Mouse (Mus musculus) neural tube, embryonic 12.5 days (tissue): Measurements from ENCODE around the gene Gad1. TPM values are rescaled to one million over a fixed set of nuclear protein-coding genes. Genes with fewer than 3 reads are reported as not detected.
A peak's percentile ranks its signal among the peaks of the same experiment; 100 is the strongest.

Source experiments
- ATAC-seq: fragments of 200-750 bp; cut with Nextera tagmentation; 2 replicates; pipeline ENCODE4 v1.8.0; 2017; ENCODE audit warnings: low read depth, mild to moderate bottlenecking, moderate TSS enrichment, moderate library complexity; ENCODE audit not compliant: low FRiP score
- H3K27ac ChIP-seq: fragments of 300-500 bp; sonication (generic); 2 replicates; pipeline ENCODE4 v1.5.1; 2016
- H3K27me3 ChIP-seq: fragments of 300-500 bp; sonication (generic); replicated peaks from 2 replicates; pipeline ENCODE4 v1.6.1; 2016; ENCODE audit warnings: mild to moderate bottlenecking
- H3K36me3 ChIP-seq: fragments of 300-500 bp; sonication (generic); 2 replicates; pipeline ENCODE4 v1.6.1; 2016; ENCODE audit warnings: mild to moderate bottlenecking
- H3K4me1 ChIP-seq: fragments of 300-500 bp; sonication (generic); 2 replicates; pipeline ENCODE4 v1.6.1; 2016
- H3K4me2 ChIP-seq: fragments of 300-500 bp; sonication (generic); replicated peaks from 2 replicates; pipeline ENCODE4 v1.6.1; 2016; ENCODE audit warnings: mild to moderate bottlenecking
- H3K4me3 ChIP-seq: fragments of 300-500 bp; sonication (generic); 2 replicates; pipeline ENCODE4 v1.5.1; 2016
- H3K9ac ChIP-seq: fragments of 300-500 bp; sonication (generic); 2 replicates; pipeline ENCODE4 v1.6.1; 2016; ENCODE audit warnings: mild to moderate bottlenecking
- H3K9me3 ChIP-seq: fragments of 300-500 bp; sonication (generic); 2 replicates; pipeline ENCODE4 v1.6.1; 2016; ENCODE audit warnings: mild to moderate bottlenecking
- WGBS: fragments of 180-500 bp; shearing (Covaris S2); methylation state at CpG from one replicate; pipeline ENCODE4 v1.1.7; 2016; 5-methylcytosine and 5-hydroxymethylcytosine counted together
- polyA plus RNA-seq: library from polyadenylated mRNA; unstranded; fragments of >200 nt; fragmentation: Nextera tagmentation; extraction: Ambion mirVana; gene quantifications from 2 replicates; pipeline ENCODE4 v1.2.1, GENCODE M21; 2016

The Gad1 gene
- polyA plus RNA-seq, 1 experiment from 2014 or later, result 17.2 TPM

DNA sequence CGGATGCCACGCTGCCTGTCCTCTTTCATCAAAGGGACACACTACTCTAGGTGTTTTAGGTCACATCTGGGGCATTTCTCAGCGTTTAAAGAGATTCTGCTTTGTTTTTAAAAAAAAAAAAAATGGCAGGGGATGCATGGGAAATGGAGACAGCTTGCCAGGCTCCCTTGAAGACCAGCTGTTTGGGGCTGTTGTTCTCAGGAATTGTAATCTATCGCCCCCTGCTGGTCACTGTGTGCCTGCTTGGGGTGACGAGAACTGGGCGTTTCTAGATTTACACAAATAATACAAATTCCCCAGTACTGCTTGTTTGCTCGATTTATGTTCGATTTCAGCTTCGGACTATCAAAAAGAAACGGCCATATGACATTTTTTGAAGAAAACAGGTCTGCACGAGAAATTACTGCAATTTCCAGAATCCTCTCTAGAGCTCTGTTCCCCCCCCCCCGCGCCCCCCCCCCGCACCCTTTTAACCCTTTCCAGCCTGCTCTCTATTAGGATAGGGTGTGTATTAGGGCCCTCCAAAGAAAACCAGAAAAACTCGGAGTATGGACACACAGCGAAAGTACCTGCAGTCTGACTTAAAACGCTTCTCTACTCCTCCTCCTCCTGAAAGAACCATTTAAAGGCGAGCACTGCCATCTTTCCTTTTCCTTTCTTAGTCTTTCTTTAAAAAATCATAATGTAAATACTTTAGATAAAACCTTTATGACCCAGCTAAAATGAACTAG is 5.4 kb downstream of the Gad1 start:
- 5% methylated on average over 17 of the region's 18 CpGs for WGBS
- Histone ChIP-seq H3K4me2 (peak overlapping the region; percentile 38), H3K27me3 (peaks cover 46% of the 10 kb centered on the region), H3K4me1 (peaks cover 13% of the 10 kb centered on the region), H3K4me3 (no peak overlapping the region), H3K9ac (no peak overlapping the region), H3K27ac (no peak overlapping the region), H3K36me3 (no peaks in the 10 kb centered on the region), H3K9me3 (no peaks in the 10 kb centered on the region)
- no peak for ATAC-seq

DNA sequence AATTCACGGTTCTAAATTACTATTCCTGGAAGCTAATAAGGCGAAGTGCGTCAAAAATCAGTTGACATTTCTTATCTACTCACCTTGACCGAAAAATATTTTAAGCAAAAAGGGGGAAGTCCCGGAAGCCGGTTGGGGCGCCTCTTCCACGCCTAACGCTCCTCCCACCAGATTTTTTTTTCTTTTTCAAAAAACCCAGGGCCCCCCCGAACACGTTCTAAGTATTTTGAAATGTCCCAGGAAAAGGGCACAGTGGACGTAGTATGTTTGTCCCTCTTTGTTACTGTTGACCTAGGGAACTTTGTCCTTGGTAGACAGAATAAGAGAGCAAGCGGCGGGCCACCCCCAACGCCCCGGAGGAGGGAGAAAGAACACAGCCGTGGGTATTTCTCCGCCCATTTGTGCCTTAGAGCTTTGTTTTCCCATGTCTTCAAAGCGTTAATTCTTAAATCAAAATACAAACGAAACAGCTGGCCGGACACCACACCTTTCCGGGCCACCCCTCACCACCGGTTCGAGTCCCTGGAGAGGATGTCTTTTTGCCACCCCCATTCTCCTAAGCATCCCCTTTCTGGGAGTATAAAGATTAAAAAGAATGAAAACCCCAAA is 6.1 kb downstream of the Gad1 start:
- Histone ChIP-seq H3K4me1 (peaks cover 20% of the 10 kb centered on the region), H3K4me3 (peak overlapping the region; percentile 19; the same call in 1 of the 2 replicates), H3K27me3 (peaks cover 52% of the 10 kb centered on the region), H3K27ac (no peak overlapping the region), H3K4me2 (peak overlapping the region; percentile 38), H3K9me3 (no peaks in the 10 kb centered on the region), H3K9ac (0 out of 2 replicates have a peak overlapping the region, but pooled peaks have one; percentile 17), H3K36me3 (no peaks in the 10 kb centered on the region)
- ATAC-seq, result no peak
- 6% methylated on average over 24 of the region's 24 CpGs for WGBS

DNA sequence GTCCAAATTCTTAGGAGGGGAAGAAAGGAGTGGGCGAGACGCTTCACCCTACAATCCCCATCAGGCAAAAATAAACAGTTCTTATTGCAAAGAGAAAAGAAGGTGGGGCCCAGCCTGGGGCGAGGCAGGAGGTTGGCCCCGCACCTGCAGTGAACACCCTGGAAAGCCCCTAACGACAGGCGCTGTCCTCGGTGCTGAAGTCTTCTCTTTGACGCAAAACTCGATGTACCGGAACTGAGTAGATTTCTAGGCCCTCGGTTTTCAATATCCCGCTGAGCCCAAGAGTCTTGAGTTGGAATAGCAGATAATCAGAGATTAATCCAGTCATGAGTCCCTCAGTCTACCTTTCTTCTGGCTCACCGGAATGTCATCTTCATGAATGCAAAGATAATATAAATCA is 6.6 kb downstream of the Gad1 start:
- peak overlapping the region; percentile 38 for H3K4me2 ChIP-seq
- no peak for ATAC-seq
- H3K27ac ChIP-seq, result no peak overlapping the region

DNA sequence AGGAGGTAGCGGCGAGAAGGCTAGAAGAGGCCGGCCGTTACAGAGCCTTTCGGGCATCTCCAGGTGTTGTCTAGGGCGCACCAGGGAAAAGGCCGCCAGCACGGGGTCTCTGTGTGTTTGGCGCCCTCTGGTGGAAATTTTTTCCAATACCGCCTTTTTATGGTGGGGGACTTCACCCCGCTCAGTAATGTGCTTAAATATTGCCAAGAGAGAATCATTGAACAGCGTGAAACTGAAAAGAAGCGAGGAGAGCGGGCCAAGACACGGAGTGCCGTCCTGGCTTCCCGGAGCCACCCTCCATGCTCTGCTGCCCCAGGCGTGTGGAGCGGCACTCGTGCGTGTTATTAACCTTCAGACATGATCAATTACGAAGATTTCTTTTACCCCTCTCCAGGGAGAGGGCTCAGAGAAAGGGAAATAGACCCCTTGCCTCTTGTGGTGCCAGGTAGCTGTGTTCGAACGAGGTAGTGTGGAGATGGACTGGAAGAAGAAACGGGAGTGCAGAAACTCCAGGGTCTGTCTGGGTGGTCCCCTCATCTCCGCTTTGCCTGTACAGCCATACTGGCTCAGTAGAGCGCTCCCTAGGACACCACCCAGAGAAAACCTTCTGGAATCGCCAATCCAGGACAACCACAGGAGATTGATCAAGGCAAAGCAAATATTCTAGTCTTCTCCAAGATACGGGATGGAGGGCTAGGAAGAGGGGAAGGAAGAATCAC is 8.4 kb downstream of the Gad1 start:
- Histone ChIP-seq H3K36me3 (no peaks in the 10 kb centered on the region), H3K27me3 (peaks cover 75% of the 10 kb centered on the region), H3K4me1 (peaks cover 27% of the 10 kb centered on the region), H3K4me2 (peak overlapping the region; percentile 58), H3K4me3 (peak overlapping the region; percentile 44), H3K9ac (peak overlapping the region; percentile 74; the same call in 1 of the 2 replicates), H3K9me3 (no peaks in the 10 kb centered on the region), H3K27ac (peak overlapping the region; percentile 67)
- peak; percentile 48 for ATAC-seq
- WGBS, result 1% methylated on average over 29 of the region's 29 CpGs

More for the DNA sequence above, 6.6 kb downstream of the Gad1 start:
- peaks cover 58% of the 10 kb centered on the region for H3K27me3 ChIP-seq
- 2% methylated on average over 13 of the region's 13 CpGs for WGBS
- H3K9me3 ChIP-seq, result no peaks in the 10 kb centered on the region
- peak overlapping the region; percentile 19; the same call in 1 of the 2 replicates for H3K4me3 ChIP-seq
- H3K4me1 ChIP-seq, result peaks cover 23% of the 10 kb centered on the region
- H3K9ac ChIP-seq, result no peak overlapping the region
- no peaks in the 10 kb centered on the region for H3K36me3 ChIP-seq

DNA sequence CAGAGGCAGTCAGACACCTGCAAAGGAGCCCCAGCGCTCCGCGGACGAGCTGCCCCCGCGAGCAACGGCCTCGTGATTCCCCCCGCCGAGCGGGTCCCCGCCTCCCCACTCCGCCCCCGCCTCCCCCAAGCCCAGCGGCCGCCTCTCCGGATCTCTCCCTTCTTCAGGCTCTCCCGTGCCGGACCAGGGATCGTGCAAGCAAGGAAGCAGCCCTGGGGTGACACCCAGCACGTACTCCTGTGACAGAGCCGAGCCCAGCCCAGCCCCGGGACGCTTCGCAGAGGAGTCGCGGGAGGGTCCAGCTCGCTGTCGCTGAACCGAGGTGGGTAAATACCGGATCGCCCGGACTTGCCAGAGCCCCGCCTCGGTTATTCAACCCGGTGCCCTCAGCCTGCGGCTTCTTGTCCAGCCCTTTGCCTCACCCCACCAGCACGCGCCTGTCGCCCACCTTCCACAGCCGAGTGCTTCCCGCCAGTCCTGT is 9.2 kb downstream of the Gad1 start:
- Histone ChIP-seq H3K9ac (peak overlapping the region; percentile 74), H3K4me3 (peak overlapping the region; percentile 44), H3K36me3 (no peaks in the 10 kb centered on the region), H3K9me3 (no peaks in the 10 kb centered on the region), H3K4me2 (peak overlapping the region; percentile 58), H3K27ac (peak overlapping the region; percentile 67), H3K27me3 (peaks cover 84% of the 10 kb centered on the region), H3K4me1 (peaks cover 35% of the 10 kb centered on the region)
- ATAC-seq, result no peak
- under 1% methylated on average over 42 of the region's 42 CpGs for WGBS

DNA sequence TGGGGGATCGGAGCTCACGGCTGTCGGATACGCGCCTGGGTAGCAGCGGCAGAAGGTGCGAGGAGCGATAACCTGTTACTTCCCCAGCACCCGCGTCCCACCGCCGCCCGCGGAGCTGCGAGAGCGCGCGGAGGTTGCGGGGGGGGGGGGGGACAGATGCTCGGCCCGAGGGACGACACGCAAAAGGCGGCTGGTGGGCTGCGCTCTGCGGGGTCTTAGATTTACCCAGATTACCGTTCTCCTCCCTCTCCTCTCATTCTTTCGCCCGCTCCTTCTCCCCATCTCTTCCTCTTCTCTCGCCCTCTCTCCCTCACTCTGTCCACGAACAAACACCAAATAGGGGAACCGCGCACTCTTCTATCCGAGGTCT is 9.7 kb downstream of the Gad1 start:
- ATAC-seq, result no peak
- no peaks in the 10 kb centered on the region for H3K9me3 ChIP-seq
- H3K4me3 ChIP-seq, result peak overlapping the region; percentile 44
- no peaks in the 10 kb centered on the region for H3K36me3 ChIP-seq
- WGBS, result under 1% methylated on average over 34 of the region's 34 CpGs
- peaks cover 89% of the 10 kb centered on the region for H3K27me3 ChIP-seq
- peaks cover 40% of the 10 kb centered on the region for H3K4me1 ChIP-seq
- peak overlapping the region; percentile 58 for H3K4me2 ChIP-seq
- H3K9ac ChIP-seq, result peak overlapping the region; percentile 74
- H3K27ac ChIP-seq, result peak overlapping the region; percentile 67

DNA sequence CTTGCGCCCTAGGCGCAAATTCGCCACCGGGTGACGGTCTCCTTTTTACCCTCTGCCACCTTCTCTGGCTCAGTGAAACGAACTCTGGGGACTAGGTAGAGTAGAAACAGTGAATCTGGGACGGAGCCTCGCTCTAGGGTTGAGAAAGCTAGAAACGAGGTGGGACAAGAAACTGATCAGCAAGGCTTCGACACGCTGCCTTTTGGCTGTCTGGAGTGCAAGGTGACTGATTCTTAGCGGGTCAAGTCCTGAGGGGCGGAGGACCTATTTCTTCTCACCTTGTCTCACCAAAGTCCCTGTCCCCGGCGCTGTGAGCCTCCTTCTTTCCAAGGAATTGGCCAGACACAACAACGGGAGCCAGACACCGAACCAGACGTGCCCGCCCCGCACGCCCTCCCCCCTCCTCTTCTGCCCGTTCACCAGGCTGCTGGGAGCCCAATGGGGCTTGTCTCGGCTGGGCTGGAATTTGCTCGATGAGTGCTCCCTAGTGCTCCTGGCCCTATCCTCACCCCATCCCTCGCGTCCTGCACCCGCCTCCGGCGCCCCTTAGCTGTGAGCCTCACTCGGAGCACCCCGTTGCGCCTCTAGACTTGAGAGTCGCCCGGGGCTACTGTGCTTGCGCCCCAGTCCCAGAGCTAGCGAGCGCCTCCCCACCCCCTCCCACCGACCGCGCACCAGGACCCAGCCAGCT is 10.3 kb downstream of the Gad1 start:
- Histone ChIP-seq H3K27ac (peak overlapping the region; percentile 67), H3K9me3 (no peaks in the 10 kb centered on the region), H3K4me1 (peaks cover 45% of the 10 kb centered on the region), H3K27me3 (peaks cover 94% of the 10 kb centered on the region), H3K4me2 (peak overlapping the region; percentile 58), H3K9ac (peak overlapping the region; percentile 74), H3K4me3 (peak overlapping the region; percentile 44), H3K36me3 (no peaks in the 10 kb centered on the region)
- WGBS, result under 1% methylated on average over 40 of the region's 40 CpGs
- ATAC-seq, result no peak

DNA sequence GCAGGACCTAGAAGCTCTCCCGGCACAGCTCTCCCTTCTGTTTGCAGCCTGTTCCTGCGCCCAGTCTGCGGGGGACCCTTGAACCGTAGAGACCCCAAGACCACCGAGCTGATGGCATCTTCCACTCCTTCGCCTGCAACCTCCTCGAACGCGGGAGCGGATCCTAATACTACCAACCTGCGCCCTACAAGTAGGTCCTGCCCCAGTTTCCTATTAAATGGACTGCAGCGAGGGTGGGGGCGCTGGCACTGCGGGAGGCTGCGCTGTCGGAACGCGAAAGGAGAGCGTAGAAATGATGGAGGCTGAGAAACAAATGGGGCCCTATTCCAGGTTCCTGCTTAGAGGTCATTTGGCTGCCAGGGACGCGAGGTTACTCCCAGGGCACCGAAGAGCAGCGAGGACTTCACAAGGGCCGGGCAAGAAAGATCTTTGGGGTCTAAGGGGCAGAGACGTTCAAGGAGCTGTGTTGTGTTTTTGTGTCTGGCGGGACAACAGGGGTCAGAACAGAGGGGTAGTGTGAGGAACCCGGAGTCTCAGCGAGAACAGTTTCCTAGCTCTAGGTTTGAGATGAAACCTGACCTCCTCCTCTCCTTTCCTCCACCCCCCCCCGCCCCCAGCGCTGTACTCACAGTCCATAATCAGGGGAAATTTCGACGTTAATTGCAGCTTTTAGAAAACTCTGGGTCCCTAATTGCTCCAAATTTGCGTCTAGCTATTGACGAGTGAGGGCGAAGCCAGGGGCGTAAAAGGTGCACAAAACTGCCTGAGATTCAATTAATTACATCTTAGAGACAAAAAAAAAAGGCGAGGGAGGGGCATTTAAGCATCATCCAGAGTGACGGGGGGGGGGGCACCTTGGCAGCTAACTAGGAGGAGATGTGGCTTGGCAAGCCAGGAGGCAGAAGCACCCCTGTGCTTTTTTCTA is 11.1 kb downstream of the Gad1 start:
- WGBS, result under 1% methylated on average over 38 of the region's 38 CpGs
- no peak for ATAC-seq

DNA sequence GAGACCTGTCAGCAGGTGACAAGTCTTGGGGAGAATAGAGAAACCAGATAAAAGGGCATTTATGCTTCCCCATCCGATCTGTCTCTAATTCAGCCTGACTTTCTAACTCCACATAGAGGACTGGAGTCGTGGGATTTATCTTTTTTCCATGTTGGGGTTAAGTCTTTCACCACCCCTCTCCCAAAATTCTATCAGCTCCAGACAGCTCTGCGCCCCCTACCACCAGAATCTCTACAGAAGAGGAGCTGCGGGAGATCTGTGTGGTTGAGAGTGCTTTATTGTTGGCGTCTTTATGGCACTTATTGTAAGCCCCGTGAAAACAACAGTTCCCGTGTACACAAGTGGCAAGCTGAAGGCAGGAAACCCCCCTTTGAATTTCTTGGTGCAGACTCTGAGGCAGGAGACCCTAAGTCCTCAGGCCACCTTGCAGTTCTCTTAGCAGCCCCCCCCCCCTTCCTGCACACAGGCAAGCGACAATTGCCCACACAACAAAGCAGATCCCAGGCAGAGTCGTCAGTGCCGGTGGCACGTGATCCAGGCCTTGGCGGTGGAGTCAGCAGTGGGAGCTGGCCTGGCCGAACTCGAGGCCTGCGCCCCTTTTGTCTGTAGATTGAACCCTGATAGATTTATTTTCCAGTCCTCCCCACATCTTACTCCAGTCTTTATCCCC is 11.9 kb downstream of the Gad1 start:
- Histone ChIP-seq H3K9ac (peak overlapping the region; percentile 74), H3K4me2 (peak overlapping the region; percentile 58), H3K36me3 (no peaks in the 10 kb centered on the region), H3K9me3 (no peaks in the 10 kb centered on the region), H3K4me1 (peaks cover 60% of the 10 kb centered on the region), H3K27ac (peak overlapping the region; percentile 67; the same call in 1 of the 2 replicates), H3K27me3 (peaks cover 100% of the 10 kb centered on the region), H3K4me3 (peak overlapping the region; percentile 44)
- ATAC-seq, result no peak
- WGBS, result 2% methylated on average over 15 of the region's 15 CpGs

More for the DNA sequence above, 11.1 kb downstream of the Gad1 start:
- H3K4me3 ChIP-seq, result peak overlapping the region; percentile 44
- H3K9me3 ChIP-seq, result no peaks in the 10 kb centered on the region
- peak overlapping the region; percentile 58 for H3K4me2 ChIP-seq
- H3K4me1 ChIP-seq, result peaks cover 54% of the 10 kb centered on the region
- peaks cover 100% of the 10 kb centered on the region for H3K27me3 ChIP-seq
- no peaks in the 10 kb centered on the region for H3K36me3 ChIP-seq
- peak overlapping the region; percentile 67 for H3K27ac ChIP-seq
- peak overlapping the region; percentile 74 for H3K9ac ChIP-seq

DNA sequence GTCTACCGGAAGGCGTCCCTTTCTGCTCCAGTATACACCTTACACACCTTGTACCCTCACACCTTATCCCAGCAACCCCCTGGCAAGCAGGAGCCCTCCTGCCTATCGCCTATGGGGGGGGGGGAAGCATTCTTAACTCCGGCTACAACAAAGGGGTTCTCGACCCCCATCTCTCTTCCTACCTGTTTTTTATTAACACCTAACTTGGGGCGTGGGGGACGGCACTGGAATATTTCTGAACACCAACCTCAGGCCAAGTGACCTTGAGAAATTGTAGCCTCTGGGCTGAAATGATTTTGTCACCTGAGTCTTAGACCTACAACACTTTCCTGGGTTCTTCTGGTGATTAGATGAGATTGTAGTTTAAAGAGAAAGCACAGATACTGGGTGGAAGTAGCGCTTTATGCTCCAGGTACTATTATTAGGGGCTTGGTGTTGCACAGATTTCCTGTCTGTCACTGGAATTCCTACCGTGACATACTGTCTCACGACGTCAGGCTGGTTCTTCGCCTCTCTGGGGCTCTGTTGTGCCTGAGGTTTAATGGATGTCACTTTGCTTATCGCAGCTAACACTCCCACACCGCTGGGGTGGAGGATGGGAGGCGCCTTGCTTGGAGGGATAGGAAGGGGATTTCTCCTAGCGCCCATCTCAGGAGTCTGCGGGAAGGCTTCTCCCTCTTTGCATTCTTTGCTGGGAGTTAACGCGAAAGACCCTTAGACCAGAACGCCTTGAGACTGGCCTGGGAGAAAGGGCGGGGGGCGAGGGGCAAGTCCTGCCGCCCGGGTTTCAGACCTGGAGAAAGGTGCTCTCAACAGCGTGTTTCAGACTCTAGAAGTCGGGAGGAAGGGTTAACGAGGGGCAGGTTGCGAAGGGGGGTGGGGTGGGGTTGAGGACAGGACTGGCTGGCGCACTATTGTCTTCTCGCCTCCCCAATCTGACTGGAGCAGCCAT is 13.1 kb downstream of the Gad1 start:
- peaks cover 60% of the 10 kb centered on the region for H3K4me1 ChIP-seq
- H3K27ac ChIP-seq, result peak overlapping the region; percentile 63; the same call in 1 of the 2 replicates
- peaks cover 97% of the 10 kb centered on the region for H3K27me3 ChIP-seq
- no peak for ATAC-seq
- peak overlapping the region; percentile 58 for H3K4me2 ChIP-seq
- no peaks in the 10 kb centered on the region for H3K36me3 ChIP-seq
- peak overlapping the region; percentile 74 for H3K9ac ChIP-seq
- H3K4me3 ChIP-seq, result peak overlapping the region; percentile 44
- no peaks in the 10 kb centered on the region for H3K9me3 ChIP-seq
- 5% methylated on average over 30 of the region's 30 CpGs for WGBS
